Mouse (Mus musculus): Measurements from ENCODE around the gene Traf7.

Gene Traf7

DNA sequence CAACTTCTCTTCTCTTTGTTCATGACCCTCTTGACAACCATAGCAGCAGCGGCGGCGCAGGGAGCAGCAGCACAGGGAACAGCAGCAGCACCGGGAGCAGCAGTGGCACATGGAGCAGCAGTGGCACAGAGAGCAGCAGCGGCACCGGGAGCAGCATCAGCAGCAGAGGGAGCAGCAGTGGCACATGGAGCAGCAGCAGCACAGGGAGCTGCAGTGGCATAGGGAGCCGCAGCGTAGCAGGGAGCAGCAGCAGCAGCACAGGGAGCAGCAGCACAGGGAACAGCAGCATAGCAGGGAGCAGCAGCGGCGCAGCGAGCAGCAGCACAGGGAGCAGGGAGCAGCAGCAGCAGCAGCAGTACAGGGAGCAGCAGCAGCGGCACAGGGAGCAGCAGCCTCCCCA lies 16.9 kb upstream of the Traf7 start:
- DNase-seq = no peak

DNA sequence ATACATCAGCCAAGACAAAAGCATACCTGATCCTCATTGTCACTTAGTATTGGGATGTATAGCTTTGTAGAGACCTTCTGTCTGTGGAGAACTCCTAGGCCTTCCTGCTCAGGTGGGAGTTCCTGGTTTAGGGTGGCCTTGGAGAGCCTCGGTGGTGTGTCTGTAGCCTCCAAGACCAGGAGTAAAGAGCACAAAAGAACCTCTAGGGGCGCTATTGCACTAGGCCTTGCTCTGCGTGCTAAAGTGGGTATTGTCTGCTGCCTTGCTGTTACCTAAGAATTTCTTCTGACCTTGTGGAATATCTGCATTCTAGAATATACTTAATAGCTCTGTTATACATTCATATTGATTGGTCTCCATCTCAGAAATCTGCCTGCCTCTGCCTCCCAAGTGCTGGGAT lies 12.6 kb upstream of the Traf7 start:
- peak; percentile 66 to 71 for DNase-seq

DNA sequence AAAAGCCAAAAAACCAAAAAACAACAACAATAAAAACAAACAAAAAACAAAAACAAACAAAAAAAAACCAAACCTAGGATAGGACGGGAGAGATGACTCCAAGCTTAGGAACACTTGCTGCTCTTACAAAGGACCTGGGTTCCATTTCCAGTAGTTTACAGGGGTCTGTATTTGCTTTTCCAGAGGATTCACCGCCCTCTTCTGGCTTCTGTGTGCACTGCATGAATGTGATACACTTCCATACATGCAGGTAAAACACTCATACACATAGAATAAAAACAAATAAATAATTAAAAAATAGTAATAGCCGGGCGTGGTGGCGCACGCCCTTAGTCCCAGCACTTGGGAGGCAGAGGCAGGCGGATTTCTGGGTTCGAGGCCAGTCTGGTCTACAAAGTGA lies 11.2 kb upstream of the Traf7 start:
- DNase-seq = peak; percentile 57 to 70

DNA sequence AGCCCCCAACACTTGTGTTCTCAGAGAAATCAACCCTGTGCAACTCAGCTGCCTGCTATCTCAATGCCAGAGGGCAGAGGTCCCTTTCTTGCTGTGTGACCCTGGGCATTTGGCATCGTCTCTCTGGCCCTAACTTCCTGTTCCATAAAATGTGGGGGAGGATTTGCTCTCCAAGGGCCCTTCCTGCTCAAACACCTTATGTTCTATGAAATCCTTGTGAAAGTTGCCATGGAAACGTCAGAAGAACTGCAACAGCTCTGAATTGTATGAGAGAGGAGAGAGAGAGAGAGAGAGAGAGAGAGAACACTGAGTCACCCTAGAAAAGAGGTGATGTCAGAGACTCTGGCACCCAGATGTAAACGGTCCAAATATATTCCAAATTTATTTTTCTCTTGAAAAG lies 9.8 kb upstream of the Traf7 start:
- no peak for DNase-seq

DNA sequence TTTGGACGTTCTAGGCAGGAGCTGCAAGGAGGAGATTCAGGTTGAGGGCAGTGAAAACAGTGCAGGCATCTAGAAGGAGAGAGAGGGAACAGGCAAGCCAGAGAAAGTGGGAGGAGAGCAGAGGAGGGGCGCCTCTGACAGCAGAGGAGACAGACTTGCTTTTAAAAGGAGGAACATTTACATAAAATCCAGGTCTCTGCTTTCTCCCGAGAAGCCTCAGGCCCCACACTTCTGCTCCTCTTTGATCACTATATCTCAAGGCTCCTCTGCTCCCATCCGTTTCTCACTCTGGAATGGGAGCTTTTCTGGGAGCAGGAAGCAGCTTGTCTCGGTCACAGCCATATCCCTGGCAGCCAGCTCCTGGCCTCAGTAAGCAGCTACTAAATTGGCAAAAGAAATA lies 7.6 kb upstream of the Traf7 start:
- no peak for DNase-seq

DNA sequence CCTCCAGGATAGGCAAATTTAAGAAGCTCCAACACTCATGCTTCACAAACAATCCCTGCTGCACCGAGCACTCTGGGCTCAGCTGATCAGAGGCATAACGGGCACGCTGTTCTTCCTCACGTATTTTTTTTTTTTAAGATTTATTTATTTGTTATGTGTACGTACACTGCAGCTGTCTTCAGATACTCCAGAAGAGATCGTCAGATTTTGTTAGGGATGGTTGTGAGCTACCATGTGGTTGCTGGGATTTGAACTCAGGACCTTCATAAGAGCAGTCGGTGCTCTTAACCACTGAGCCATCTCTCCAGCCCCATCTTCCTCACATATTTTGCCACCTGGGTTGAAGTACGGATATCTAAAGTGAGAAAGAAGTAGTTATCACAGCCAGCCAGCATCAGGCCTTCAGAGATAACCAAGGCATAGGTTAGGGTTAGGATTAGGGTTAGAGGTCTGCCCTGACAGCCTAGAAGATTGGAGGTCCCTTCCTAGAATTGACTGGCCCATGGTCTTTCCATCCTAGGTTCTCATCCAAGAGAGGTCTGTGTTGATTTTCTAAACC lies 6.5 kb upstream of the Traf7 start, which contains the start of gene Rab26:
TSS of gene Rab26 (minus strand) at position 51 of the 559 bp plus-strand sequence.
- DNase-seq = no peak

DNA sequence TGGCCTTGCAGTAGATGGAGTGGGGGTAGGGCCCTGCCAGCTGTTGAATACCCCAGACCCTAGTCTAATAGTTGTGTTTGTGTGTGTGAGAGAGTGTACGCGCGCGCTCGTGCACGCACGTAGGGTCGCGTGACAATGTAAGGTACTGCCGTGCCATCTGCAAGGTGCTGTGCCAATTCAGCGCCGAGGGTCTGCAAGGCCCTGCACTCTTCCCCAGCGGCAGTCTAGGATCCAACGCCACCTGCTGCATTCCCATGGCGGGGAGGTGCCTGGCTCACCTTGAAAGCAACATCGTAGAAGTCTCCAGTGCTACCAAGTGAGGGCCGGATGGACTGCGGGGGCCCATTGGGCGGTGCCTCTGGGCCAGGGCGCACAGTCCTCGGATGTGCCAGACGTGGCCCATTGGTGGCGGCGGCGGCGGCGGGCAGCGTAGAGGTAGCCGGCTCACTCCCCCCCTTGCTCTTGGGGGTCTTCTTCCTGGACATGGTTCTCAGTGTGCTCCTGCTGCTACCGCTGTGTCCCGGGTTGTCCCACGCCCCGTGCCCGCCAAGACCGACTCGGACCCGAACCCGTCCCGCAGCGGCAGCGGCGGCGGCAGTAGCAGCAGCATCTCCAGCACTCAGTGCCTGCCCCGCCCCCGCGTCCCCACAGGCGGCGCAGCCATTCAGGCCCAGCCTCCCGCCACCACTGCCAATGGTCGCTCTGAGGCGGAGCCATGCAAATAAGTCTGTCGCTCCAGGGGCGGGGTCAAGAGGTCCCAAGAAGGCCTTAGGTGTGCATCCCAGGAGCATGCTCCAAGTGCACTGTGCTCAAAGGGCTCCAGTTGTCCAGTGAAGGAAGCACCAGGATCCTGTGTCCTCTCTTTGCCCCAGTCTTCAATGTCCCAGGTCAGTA lies 5.6 kb upstream of the Traf7 start:
- peak; percentile 87 for DNase-seq

DNA sequence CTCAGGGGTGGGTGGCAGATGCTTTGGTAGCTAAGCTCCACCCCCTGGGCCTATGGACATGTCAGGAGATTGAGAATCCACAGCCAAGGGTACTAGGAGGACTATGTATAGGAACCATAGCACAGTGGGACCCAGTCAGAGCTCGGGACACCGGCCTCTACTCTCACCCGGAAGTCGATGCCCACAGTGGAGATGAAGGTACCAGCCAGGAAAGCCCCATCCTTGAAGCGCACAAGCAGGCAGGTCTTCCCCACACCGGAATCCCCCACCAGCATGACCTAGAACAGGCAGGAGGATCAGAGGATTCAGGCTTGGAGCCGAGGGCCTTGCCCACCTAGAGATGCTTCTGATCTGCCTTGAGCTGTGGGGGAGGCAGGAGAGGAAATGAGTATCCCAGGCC lies 4.3 kb upstream of the Traf7 start:
- DNase-seq = no peak

DNA sequence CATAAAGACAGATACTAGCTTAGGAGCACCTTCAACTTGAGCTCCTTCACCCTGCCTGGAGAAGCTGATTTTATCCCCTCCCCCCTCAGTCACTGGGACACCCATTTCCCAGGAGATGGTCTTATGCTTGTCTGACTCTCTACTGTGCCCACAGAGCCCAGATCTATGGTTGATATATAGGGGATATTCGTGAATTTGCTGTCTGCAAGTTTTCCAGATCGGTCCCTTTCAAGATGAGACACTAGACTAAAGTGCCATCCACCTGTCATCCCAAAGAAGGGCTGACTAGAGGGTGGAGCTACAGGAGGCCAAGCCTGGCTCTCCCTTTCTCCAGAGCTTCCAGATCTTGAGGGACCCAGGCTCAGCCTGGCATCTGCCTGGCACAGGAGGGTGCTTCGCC lies 3.3 kb upstream of the Traf7 start:
- DNase-seq = no peak

DNA sequence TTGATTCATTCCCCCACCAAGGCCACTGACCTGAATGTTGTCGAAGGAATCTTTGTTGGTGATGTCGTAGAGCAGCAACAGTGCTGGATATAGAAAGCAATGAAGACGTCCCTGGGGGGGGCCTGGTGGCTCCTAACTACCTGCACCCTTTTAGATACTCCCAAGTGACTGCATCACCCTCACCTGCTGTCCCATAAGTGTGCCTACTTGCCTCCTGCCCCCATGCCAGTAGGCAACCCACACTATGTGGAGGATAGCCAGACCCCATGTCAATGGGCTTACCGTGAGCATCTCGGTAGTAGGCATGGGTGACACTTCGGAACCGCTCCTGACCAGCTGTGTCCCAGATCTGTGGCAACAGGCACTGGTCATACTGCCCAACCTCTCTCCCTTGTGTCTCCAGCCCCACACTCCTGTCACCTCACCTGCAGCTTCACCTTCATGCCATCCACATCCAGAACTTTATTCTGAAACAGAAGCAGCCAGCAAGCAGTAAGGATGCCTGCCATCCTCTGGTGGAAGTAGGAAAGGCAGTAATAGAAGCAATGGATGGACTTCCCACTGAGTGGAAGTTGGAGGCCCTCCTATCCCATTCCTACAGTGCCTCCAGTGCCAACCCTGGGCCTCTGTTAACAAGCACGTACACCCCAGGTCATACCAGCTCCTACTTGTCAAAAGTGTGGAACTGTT lies 2.8 kb upstream of the Traf7 start:
- DNase-seq = no peak

DNA sequence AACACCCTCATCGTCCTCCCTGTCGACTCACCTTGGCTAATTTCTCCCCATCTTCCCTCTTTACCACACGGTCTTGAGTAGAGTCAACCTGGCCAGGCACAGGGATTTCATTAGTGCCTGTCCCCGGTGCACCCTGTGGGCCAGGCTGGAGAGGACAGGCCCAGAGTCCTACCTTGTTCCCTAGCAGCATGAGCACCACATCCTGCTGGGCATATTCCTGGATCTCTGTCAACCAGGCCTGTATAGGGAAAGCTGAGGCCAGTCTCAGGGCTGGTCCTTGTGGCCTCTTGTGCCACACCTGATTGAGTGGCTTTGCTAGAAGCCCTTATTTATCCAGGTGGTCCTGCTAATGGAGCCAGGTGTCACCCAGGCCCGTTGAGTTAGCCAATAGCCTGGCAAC lies 2.1 kb upstream of the Traf7 start:
- no peak for DNase-seq

DNA sequence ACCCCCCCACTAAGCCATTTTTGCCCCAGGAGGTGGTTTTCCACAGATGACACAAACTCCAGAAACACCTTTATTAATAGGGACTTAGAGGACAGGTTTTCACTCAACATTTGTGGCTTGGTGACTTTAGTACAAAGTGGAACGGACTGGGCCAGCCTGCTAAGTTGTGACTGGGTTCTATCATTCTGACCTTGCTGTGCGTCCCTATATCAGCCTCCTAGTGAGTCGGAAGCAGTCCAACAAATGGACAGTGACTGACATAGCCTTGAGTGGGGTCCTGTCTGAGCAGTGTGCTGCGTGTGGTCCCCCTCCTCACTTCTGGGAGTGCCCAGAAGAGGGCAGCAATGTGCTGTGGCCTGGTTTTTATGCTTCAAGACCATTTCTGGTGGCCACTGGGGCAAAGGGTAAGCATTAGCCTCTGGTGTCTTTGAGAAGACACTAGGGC lies 1.3 kb upstream of the Traf7 start:
- peak; percentile 63 to 65 for DNase-seq

DNA sequence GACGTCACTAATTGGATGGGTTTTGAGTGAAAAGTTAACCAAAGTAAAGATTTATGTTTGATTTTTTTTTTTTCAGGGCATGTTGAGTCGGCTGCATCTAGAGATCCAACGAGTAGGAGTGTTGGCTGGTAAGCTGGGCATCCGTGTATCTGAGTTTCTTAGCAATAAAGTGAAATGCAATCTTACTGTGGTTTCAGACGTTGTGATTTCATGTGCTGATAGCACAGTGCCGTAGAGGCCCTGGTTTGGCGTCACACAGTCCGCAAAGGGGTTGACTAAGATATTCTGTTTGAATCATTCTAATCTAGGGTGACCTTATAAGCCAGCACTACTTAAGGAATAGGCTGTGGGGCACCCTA lies 801 bp upstream of the Traf7 start:
- DNase-seq = peak in 1 of 2 experiments; percentile 8

DNA sequence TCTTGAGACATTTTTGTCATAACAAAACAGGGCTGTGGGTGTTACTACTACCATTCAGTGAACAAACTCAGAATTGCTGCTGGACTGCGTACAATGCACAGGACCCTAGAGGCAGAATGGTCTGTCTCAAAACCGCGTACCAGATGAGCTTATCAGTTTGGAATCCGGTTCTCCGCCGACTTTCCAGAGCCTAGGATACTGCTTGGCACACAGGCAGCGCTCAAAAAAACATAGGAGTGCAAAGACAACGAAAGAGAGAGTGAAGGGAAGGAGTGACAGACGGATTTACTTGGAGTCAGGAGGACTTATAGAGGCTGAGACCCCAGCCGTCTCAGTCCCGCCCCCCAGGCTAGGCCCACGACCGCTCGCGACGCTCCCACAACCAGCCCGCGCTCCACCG lies 423 bp downstream of the Traf7 start:
- peak in 1 of 2 experiments; percentile 5 for DNase-seq

DNA sequence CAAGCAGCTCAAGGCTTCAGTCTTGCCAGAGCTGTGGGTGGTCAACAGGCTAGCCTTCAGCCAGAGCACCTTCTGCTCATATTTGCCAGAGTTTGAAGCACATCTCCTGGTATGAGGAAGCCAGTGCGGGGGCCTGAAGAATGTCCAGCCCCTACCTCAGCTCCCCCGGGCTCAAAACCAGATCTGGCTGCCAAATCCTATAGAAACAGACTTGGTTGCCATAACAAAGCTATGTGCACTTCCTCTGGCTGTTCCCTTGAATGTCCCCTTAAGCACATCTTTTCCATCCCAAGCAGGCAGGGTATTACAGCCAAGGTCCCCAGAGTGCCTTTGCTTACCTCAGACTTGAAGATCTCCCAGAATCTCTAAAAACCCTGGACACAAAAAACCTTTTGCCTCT lies 3.0 kb downstream of the Traf7 start:
- no peak for DNase-seq

DNA sequence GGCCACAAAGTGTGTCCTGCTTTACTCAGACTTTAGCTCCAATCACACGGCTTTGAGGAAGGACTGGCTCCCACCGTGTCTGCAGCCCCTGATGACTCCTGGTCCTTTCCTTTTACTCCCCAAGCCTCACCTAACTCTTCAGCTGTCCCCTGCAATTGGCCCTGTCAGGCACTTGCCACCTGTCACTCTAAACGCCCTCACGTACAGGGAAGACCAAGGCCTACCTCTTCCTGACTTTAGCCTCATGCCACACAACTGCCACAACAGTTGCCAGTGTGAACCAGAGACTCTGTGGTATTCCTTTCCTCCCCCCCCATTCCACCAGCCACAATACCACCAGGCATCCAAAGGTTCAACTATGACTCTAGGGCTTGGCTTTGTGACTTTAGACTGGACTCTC lies 7.3 kb downstream of the Traf7 start:
- no peak for DNase-seq

DNA sequence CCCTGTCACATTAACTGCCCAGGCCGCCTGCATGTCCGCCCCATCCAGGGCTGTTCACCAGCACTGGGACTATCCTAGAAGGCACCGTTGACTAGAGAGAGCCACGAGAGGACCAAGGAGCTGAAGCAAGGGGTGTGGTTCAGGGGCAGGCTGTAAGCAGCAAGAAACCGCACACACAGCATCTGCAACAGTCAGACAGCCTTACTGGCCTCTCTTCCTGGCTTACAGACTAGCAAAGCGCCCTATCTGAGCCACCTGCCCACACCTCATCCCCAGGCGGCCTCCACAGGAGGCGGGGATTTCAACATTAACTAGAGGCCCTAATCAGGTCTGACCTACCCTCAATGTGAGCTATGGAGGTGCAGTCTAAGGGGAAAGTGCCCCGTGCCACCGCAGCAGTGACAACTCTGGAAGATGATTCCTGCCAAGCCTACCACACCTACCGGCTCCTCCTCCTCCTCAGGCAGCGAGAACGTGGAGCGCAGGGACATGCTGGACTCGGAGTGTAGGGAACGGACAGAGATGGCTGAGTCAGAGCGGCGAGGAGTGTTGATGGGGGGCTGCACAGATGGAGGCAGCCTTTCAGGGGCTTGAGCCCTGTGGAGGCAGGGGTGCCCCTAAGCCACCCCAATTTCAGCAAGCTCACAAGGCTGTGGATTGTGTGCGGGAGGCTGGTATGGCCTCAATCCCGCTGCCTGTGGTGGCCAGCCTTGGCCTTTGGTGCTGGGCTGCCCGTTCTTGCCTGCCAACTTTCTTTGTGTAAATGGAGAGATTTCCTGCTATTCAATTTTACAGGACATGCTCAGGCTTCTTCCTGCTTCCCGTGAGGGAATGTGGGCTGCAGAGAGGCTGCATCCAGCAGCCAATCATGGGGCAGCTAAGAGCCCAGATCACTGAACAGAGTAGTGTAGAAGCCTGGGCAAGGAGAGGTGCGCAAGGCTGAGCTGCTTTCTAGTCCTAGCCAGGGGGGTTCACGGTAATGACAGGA lies 13.2 kb downstream of the Traf7 start:
- no peak for DNase-seq

DNA sequence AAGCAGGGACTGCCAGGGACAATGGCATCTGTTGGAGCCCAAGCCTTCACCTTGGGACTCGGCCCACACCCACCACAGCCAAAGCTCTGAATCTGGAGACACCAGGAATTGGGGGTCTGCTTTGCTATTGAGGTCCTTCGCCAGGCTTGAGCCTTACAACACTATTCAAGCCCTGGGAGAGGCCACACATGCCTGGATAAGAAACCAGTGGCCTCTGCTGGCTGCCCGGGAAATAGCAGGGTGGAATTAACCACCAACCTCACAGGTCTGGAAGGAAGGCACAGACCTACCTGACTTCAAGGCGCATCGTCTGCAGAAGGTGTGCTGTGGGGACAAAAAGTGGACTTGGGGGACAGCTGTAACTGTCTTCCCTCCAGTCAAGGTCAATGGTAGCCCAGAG lies 14.1 kb downstream of the Traf7 start:
- DNase-seq = no peak

DNA sequence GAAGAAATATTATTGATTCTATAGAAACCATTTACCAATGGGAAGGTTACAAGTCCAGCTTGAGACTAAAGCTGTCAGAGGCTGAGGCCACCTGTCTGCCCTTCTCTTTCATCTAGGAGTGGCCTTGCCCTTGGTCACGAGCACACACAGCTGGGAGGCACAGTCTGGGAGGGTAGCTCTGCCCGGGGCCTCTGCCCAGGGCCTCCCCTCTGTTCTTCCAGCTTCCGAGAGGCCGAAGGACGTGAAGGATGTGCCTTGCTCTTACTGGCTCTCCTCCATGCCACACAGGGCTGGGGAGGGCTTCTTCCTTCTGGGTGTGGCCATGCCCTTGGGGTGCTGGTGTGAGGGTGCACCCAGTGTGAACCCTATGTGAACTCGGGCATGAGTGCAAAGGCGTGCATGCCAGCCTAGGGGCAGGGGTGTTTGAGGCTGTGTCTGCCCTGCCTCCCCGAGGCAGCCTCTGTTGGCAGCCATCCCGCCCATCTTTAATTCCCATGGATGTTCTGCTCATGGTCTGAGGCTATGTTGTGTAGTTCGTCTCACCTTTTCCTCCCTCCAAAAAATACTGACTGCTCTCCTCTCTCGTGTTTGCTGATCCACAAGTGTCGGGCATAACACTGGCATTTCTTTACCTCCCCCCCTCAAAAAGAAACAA lies 19.8 kb downstream of the Traf7 start:
- DNase-seq = no peak

DNA sequence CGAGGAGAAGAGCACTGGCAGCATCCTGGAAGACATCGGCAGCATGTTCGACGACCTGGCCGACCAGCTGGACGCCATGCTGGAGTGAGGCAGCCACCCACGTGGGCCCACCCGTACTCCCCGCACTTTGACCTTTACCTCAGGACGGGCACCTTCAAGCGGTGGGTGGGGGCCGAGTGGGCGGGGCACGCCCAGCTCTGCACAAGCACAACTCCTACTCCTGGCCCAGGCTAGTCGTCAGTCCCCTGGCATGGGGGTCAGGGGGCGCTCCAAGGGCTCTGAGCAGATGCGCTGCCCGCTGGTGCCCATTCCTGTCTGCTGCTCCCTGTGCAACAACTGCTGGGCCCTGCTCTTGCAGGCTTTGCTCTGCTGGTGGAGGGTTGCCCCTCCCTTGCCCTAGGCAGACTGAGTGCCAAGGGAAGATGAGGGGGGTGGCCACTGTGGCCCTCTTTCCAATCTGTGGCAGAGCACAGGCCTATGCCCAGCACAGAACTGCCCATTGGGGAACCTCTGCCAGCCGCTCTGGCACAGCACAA lies 20.5 kb downstream of the Traf7 start:
- no peak for DNase-seq

DNA sequence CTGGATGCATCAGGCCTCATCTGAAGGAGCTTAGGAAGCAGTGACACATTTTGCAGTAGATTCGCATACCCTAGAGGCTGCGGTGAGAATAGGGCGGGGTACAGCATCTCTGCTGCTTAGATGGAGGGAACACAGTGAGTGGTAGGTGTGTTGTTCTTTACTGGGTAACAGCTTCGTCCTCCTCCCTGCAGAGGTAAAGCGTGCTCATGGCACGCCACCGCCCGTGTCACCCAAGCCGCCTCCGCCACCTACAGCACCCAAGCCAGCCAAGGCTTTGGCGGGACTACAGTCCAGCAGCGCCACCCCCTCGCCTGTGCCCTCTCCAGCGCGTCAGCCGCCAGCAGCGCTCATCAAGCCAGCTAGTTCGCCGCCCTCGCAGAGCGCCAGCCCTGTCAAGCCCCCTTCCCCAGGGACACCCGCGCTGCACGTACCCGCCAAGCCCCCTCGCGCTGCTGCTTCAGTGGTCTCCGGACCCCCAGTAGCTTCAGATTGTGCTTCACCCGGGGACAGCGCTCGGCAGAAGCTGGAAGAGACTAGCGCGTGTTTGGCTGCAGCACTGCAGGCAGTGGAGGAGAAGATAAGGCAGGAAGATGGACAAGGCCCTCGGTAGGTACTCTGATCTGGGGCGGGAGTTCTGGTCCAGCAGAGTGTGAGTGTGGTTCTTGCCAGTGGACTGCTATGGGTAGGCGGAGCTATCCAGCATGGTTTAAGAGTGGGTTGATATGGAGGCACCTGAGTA lies 21.2 kb downstream of the Traf7 start:
- no peak for DNase-seq

All from B cell, adult 2 months (primary cell).